Mouse (Mus musculus) neural tube, embryonic 12.5 days (tissue): Measurements from ENCODE around the gene Kif15. TPM values are rescaled to one million over a fixed set of nuclear protein-coding genes. Genes with fewer than 3 reads are reported as not detected.
A peak's percentile ranks its signal among the peaks of the same experiment; 100 is the strongest.

Experiments used
- ATAC-seq: fragments of 200-750 bp; cut with Nextera tagmentation; 2 replicates; pipeline ENCODE4 v1.8.0; 2017; ENCODE audit warnings: low read depth, mild to moderate bottlenecking, moderate TSS enrichment, moderate library complexity; ENCODE audit not compliant: low FRiP score
- H3K27ac ChIP-seq: fragments of 300-500 bp; sonication (generic); 2 replicates; pipeline ENCODE4 v1.5.1; 2016
- H3K27me3 ChIP-seq: fragments of 300-500 bp; sonication (generic); replicated peaks from 2 replicates; pipeline ENCODE4 v1.6.1; 2016; ENCODE audit warnings: mild to moderate bottlenecking
- H3K36me3 ChIP-seq: fragments of 300-500 bp; sonication (generic); 2 replicates; pipeline ENCODE4 v1.6.1; 2016; ENCODE audit warnings: mild to moderate bottlenecking
- H3K4me1 ChIP-seq: fragments of 300-500 bp; sonication (generic); 2 replicates; pipeline ENCODE4 v1.6.1; 2016
- H3K4me2 ChIP-seq: fragments of 300-500 bp; sonication (generic); replicated peaks from 2 replicates; pipeline ENCODE4 v1.6.1; 2016; ENCODE audit warnings: mild to moderate bottlenecking
- H3K4me3 ChIP-seq: fragments of 300-500 bp; sonication (generic); 2 replicates; pipeline ENCODE4 v1.5.1; 2016
- H3K9ac ChIP-seq: fragments of 300-500 bp; sonication (generic); 2 replicates; pipeline ENCODE4 v1.6.1; 2016; ENCODE audit warnings: mild to moderate bottlenecking
- H3K9me3 ChIP-seq: fragments of 300-500 bp; sonication (generic); 2 replicates; pipeline ENCODE4 v1.6.1; 2016; ENCODE audit warnings: mild to moderate bottlenecking
- WGBS: fragments of 180-500 bp; shearing (Covaris S2); methylation state at CpG from one replicate; pipeline ENCODE4 v1.1.7; 2016; 5-methylcytosine and 5-hydroxymethylcytosine counted together
- polyA plus RNA-seq: library from polyadenylated mRNA; unstranded; fragments of >200 nt; fragmentation: Nextera tagmentation; extraction: Ambion mirVana; gene quantifications from 2 replicates; pipeline ENCODE4 v1.2.1, GENCODE M21; 2016

Kif15 gene
- polyA plus RNA-seq: 44.0 and 49.3 TPM in 2 replicates

- Histone ChIP-seq H3K4me3 (peak within 1 kb of the TSS; percentile 72), H3K9ac (peak within 1 kb of the TSS; percentile 64), H3K36me3 (peaks cover 7% of the 10 kb centered on the region), H3K9me3 (no peaks in the 10 kb centered on the region), H3K27me3 (no peaks in the 10 kb centered on the region), H3K4me2 (peak within 1 kb of the TSS; percentile 88), H3K27ac (no peak within 1 kb of the TSS), H3K4me1 (peaks cover 13% of the 10 kb centered on the region; the same call in 1 of the 2 replicates)
- under 1% methylated on average over 64 of the region's 64 CpGs for WGBS
- peak; percentile 95 for ATAC-seq
Measured at GRCm38 (mm10) chr9:122950643-122951475, at the start of gene Kif15, which contains the start of gene 1110059G10Rik. Gene Kif15 (plus strand): TSS chr9:122951046. Gene 1110059G10Rik (minus strand): TSS chr9:122951000.

GRCm38 (mm10) chr9:122901047-122901446 lies 49.8 kb upstream of the Kif15 start:
- 93% methylated on average over 2 of the region's 2 CpGs for WGBS
- no peak overlapping the region for H3K9ac ChIP-seq
- H3K4me3 ChIP-seq: no peak overlapping the region
- H3K36me3 ChIP-seq: peaks cover under 1% of the 10 kb centered on the region; the same call in 1 of the 2 replicates
- H3K9me3 ChIP-seq: peaks cover under 1% of the 10 kb centered on the region; the same call in 1 of the 2 replicates
- ATAC-seq: no peak
- H3K27me3 ChIP-seq: no peaks in the 10 kb centered on the region
- H3K27ac ChIP-seq: no peak overlapping the region
- no peak overlapping the region for H3K4me2 ChIP-seq
- H3K4me1 ChIP-seq: no peaks in the 10 kb centered on the region

- Histone ChIP-seq H3K4me3 (peak overlapping the region; percentile 54), H3K9me3 (no peaks in the 10 kb centered on the region), H3K27ac (no peak overlapping the region), H3K36me3 (peaks cover 11% of the 10 kb centered on the region), H3K9ac (peak overlapping the region; percentile 76), H3K4me2 (peak overlapping the region; percentile 74), H3K4me1 (no peaks in the 10 kb centered on the region), H3K27me3 (no peaks in the 10 kb centered on the region)
- ATAC-seq: peak; percentile 100
- 14% methylated on average over 32 of the region's 32 CpGs for WGBS
Measured at GRCm38 (mm10) chr9:122902717-122903535, 47.9 kb upstream of the Kif15 start.

- no peak overlapping the region for H3K27ac ChIP-seq
- H3K36me3 ChIP-seq: peaks cover 28% of the 10 kb centered on the region
- 23% methylated on average over 3 of the region's 3 CpGs for WGBS
- no peak overlapping the region for H3K9ac ChIP-seq
- no peaks in the 10 kb centered on the region for H3K9me3 ChIP-seq
- peak overlapping the region; percentile 70 for H3K4me2 ChIP-seq
- H3K27me3 ChIP-seq: no peaks in the 10 kb centered on the region
- peak; percentile 65; the same call in 1 of the 2 replicates for ATAC-seq
- peaks cover 5% of the 10 kb centered on the region; the same call in 1 of the 2 replicates for H3K4me1 ChIP-seq
- H3K4me3 ChIP-seq: peak overlapping the region; percentile 84; the same call in 1 of the 2 replicates
Measured at GRCm38 (mm10) chr9:122922436-122922835, 28.4 kb upstream of the Kif15 start.

GRCm38 (mm10) chr9:122922936-122923381 lies 27.9 kb upstream of the Kif15 start, which contains the start of gene Zfp105:
Gene Zfp105 (plus strand): TSS chr9:122923072.
- Histone ChIP-seq H3K36me3 (peaks cover 34% of the 10 kb centered on the region), H3K9me3 (no peaks in the 10 kb centered on the region), H3K4me1 (peaks cover 5% of the 10 kb centered on the region; the same call in 1 of the 2 replicates), H3K9ac (peak within 1 kb of the TSS; percentile 96), H3K27ac (peak within 1 kb of the TSS; percentile 62; the same call in 1 of the 2 replicates), H3K4me3 (peak within 1 kb of the TSS; percentile 84), H3K27me3 (no peaks in the 10 kb centered on the region), H3K4me2 (peak within 1 kb of the TSS; percentile 70)
- under 1% methylated on average over 43 of the region's 43 CpGs for whole genome bisulfite sequencing
- ATAC-seq: peak; percentile 99

- H3K27ac ChIP-seq: no peak overlapping the region
- peaks cover 81% of the 10 kb centered on the region for H3K36me3 ChIP-seq
- H3K9me3 ChIP-seq: no peaks in the 10 kb centered on the region
- no peak for ATAC-seq
- no peak overlapping the region for H3K4me3 ChIP-seq
- H3K4me1 ChIP-seq: peaks cover under 1% of the 10 kb centered on the region; the same call in 1 of the 2 replicates
- no peak overlapping the region for H3K4me2 ChIP-seq
- WGBS: 92% methylated on average over 3 of the region's 3 CpGs
- H3K27me3 ChIP-seq: no peaks in the 10 kb centered on the region
- H3K9ac ChIP-seq: no peak overlapping the region
Measured at GRCm38 (mm10) chr9:122928915-122929314, 21.9 kb upstream of the Kif15 start.

- Histone ChIP-seq H3K9me3 (no peaks in the 10 kb centered on the region), H3K4me3 (no peak overlapping the region), H3K27ac (no peak overlapping the region), H3K36me3 (peaks cover 36% of the 10 kb centered on the region), H3K9ac (no peak overlapping the region), H3K4me1 (no peaks in the 10 kb centered on the region), H3K4me2 (no peak overlapping the region), H3K27me3 (no peaks in the 10 kb centered on the region)
- no peak for ATAC-seq
- WGBS: 96% methylated on average over 10 of the region's 10 CpGs
Measured at GRCm38 (mm10) chr9:122998406-122999192, 47.8 kb downstream of the Kif15 start.

- no peak overlapping the region for H3K4me2 ChIP-seq
- H3K36me3 ChIP-seq: peaks cover 39% of the 10 kb centered on the region
- no peaks in the 10 kb centered on the region for H3K9me3 ChIP-seq
- H3K27ac ChIP-seq: no peak overlapping the region
- no peak overlapping the region for H3K9ac ChIP-seq
- H3K4me1 ChIP-seq: no peaks in the 10 kb centered on the region
- WGBS: 99% methylated on average over 4 of the region's 4 CpGs
- H3K4me3 ChIP-seq: no peak overlapping the region
- H3K27me3 ChIP-seq: no peaks in the 10 kb centered on the region
- ATAC-seq: no peak
Measured at GRCm38 (mm10) chr9:122999193-122999586, 48.3 kb downstream of the Kif15 start.

GRCm38 (mm10) chr9:123004718-123005117 lies 53.9 kb downstream of the Kif15 start:
- 96% methylated on average over 2 of the region's 2 CpGs for WGBS
- no peak overlapping the region for H3K4me2 ChIP-seq
- no peak for ATAC-seq
- no peak overlapping the region for H3K9ac ChIP-seq
- H3K9me3 ChIP-seq: no peaks in the 10 kb centered on the region
- no peak overlapping the region for H3K27ac ChIP-seq
- no peak overlapping the region for H3K4me3 ChIP-seq
- peaks cover 58% of the 10 kb centered on the region for H3K36me3 ChIP-seq
- no peaks in the 10 kb centered on the region for H3K4me1 ChIP-seq
- no peaks in the 10 kb centered on the region for H3K27me3 ChIP-seq

GRCm38 (mm10) chr9:123006071-123006470 lies 55.2 kb downstream of the Kif15 start:
- H3K9me3 ChIP-seq: no peaks in the 10 kb centered on the region
- no peak overlapping the region for H3K4me3 ChIP-seq
- no peak overlapping the region for H3K4me2 ChIP-seq
- no peaks in the 10 kb centered on the region for H3K27me3 ChIP-seq
- H3K9ac ChIP-seq: no peak overlapping the region
- peaks cover 58% of the 10 kb centered on the region for H3K36me3 ChIP-seq
- no peak for ATAC-seq
- H3K27ac ChIP-seq: no peak overlapping the region
- WGBS: 90% methylated on average over 6 of the region's 6 CpGs
- H3K4me1 ChIP-seq: no peaks in the 10 kb centered on the region

GRCm38 (mm10) chr9:123020995-123021631 lies 70.3 kb downstream of the Kif15 start, which contains the start of gene Tmem42:
Gene Tmem42 (plus strand): TSS chr9:123021326.
- peak; percentile 94 for ATAC-seq
- peak within 1 kb of the TSS; percentile 70 for H3K4me3 ChIP-seq
- no peaks in the 10 kb centered on the region for H3K9me3 ChIP-seq
- H3K9ac ChIP-seq: peak within 1 kb of the TSS; percentile 80
- peak within 1 kb of the TSS; percentile 76 for H3K4me2 ChIP-seq
- WGBS: under 1% methylated on average over 54 of the region's 69 CpGs
- H3K27ac ChIP-seq: peak within 1 kb of the TSS; percentile 88
- peaks cover 10% of the 10 kb centered on the region for H3K36me3 ChIP-seq
- H3K4me1 ChIP-seq: peaks cover 10% of the 10 kb centered on the region; the same call in 1 of the 2 replicates
- no peaks in the 10 kb centered on the region for H3K27me3 ChIP-seq
